Comparison of ENCODE assay signal across 13 mouse cellular contexts in genomic region chr14:54143828-54144227, GRCm38 (mm10).
DNase-seq lines count a peak whose midpoint lies in the region; ATAC-seq and TF ChIP-seq lines count a peak whose summit lies in the region.
"Had no signal": no experiment of that assay in that cellular context is flagged by ENCODE, and none has a peak within 500 bp of the region (broad histone marks: within the 10 kb centered on the region; RNA-seq: fewer than 3 reads in every experiment).

No protein-coding gene starts in this region.

- peak; percentile 3 for DNase-seq in adrenal gland, postnatal 25 days
- no peak for DNase-seq in adrenal gland, postnatal 4 days (ENCODE audit: low spot score in 2 of 2)
- DNase-seq in heart, adult 11 months, result peak; percentile 66
- no peak for DNase-seq in heart, adult 8-10 months (ENCODE audit: low spot score)
- DNase-seq in lung, postnatal 10 days, result peak; percentile 16
- DNase-seq in lung, postnatal 0 days (ENCODE audit: low spot score), result no peak
- DNase-seq in Muller cell, postnatal 12 days (ENCODE audit: inconsistent ontology term), result peak; percentile 50
- DNase-seq in limb, embryonic 10.5 days (ENCODE audit: low spot score), result no peak
- DNase-seq: adrenal gland, adult 8-10 months; lung, postnatal 36 days had no signal

- H3K27ac ChIP-seq in lung, postnatal 0 days (ENCODE audit: low read length), result no peak overlapping the region
- H3K27ac ChIP-seq in limb, embryonic 10.5 days, result no peak overlapping the region
- H3K27ac ChIP-seq: embryonic facial prominence, embryonic 12.5 days; intestine, embryonic 15.5 days; kidney, postnatal 0 days had no signal

- H3K9me3 ChIP-seq in lung, postnatal 0 days (ENCODE audit: low read length), result no peaks in the 10 kb centered on the region
- H3K9me3 ChIP-seq in limb, embryonic 10.5 days (replicated peaks), result no peaks in the 10 kb centered on the region
- H3K9me3 ChIP-seq: embryonic facial prominence, embryonic 12.5 days; intestine, embryonic 15.5 days had no signal

- H3K27me3 ChIP-seq in lung, postnatal 0 days (replicated peaks; ENCODE audit: insufficient read depth, low read length), result no peaks in the 10 kb centered on the region
- H3K27me3 ChIP-seq in limb, embryonic 10.5 days (ENCODE audit: low read depth, poor library complexity, severe bottlenecking), result no peaks in the 10 kb centered on the region
- H3K27me3 ChIP-seq: embryonic facial prominence, embryonic 12.5 days; intestine, embryonic 15.5 days had no signal

- no peak for TF ChIP-seq CTCF in lung, postnatal 0 days (IDR thresholded peaks at IDR 0.05)

- no peak overlapping the region for H3K4me3 ChIP-seq in lung, postnatal 0 days (ENCODE audit: low read depth, low read length)
- H3K4me3 ChIP-seq in limb, embryonic 10.5 days, result no peak overlapping the region
- H3K4me3 ChIP-seq: embryonic facial prominence, embryonic 12.5 days; intestine, embryonic 15.5 days had no signal

- H3K9ac ChIP-seq in lung, postnatal 0 days (replicated peaks; ENCODE audit: low read depth), result no peak overlapping the region
- H3K9ac ChIP-seq: embryonic facial prominence, embryonic 12.5 days; intestine, embryonic 15.5 days had no signal

- no peak overlapping the region for H3K4me2 ChIP-seq in lung, postnatal 0 days (replicated peaks; ENCODE audit: low read depth, low read length)
- H3K4me2 ChIP-seq: embryonic facial prominence, embryonic 12.5 days; intestine, embryonic 15.5 days had no signal

- WGBS in lung, postnatal 0 days, result 23% methylated on average over 1 of the region's 1 CpGs
- WGBS in limb, embryonic 10.5 days, result 59% methylated on average over 1 of the region's 1 CpGs

- no peaks in the 10 kb centered on the region for H3K36me3 ChIP-seq in lung, postnatal 0 days (ENCODE audit: insufficient read depth, low read length)
- H3K36me3 ChIP-seq in limb, embryonic 10.5 days, result no peaks in the 10 kb centered on the region
- H3K36me3 ChIP-seq: embryonic facial prominence, embryonic 12.5 days; intestine, embryonic 15.5 days had no signal

- no peak for TF ChIP-seq EP300 in lung, postnatal 0 days (IDR thresholded peaks at IDR 0.05)

- no peak for ATAC-seq in lung, postnatal 0 days
- ATAC-seq: intestine, embryonic 15.5 days had no signal

- no peaks in the 10 kb centered on the region; the same call in 1 of the 2 replicates for H3K4me1 ChIP-seq in lung, postnatal 0 days (ENCODE audit: insufficient read depth, low read depth, low read length)
- H3K4me1 ChIP-seq in limb, embryonic 10.5 days, result peaks cover 9% of the 10 kb centered on the region
- H3K4me1 ChIP-seq: intestine, embryonic 15.5 days had no signal

Comparison
In these comparisons a context has a peak if more than half of its experiments do, and no peak if none do; other contexts are left out.
1. DNase-seq: peak in adrenal gland, postnatal 25 days (single experiment), heart, adult 11 months (single experiment), lung, postnatal 10 days (single experiment) and Muller cell, postnatal 12 days (single experiment); none in adrenal gland, postnatal 4 days (0 of 2), heart, adult 8-10 months (single experiment), lung, postnatal 0 days (single experiment) and limb, embryonic 10.5 days (single experiment).